Mouse (Mus musculus) intestine, embryonic 15.5 days (tissue): ENCODE measurements at regions not wholly inside any gene's neighbourhood (a gene's known extent, or its start where the extent isn't known, plus 50 kb on each side); places are given as distances from the start of the nearest gene placed in this dataset.

ENCODE experiments used
- ATAC-seq: fragments of 200-750 bp; cut with Nextera tagmentation; 2 replicates; pipeline ENCODE4 v1.8.0; 2017; ENCODE audit warnings: moderate TSS enrichment, moderate library complexity
- H3K27ac ChIP-seq: fragments of 300-500 bp; sonication (generic); 2 replicates; pipeline ENCODE4 v1.5.1; 2015; ENCODE audit warnings: mild to moderate bottlenecking, inconsistent platforms
- H3K27me3 ChIP-seq: fragments of 300-500 bp; sonication (generic); replicated peaks from 2 replicates; pipeline ENCODE4 v1.6.1; 2015; ENCODE audit warnings: inconsistent platforms
- H3K36me3 ChIP-seq: fragments of 300-500 bp; sonication (generic); 2 replicates; pipeline ENCODE4 v1.6.1; 2015; ENCODE audit warnings: inconsistent platforms
- H3K4me1 ChIP-seq: fragments of 300-500 bp; sonication (generic); replicated peaks from 2 replicates; pipeline ENCODE4 v1.6.1; 2015; ENCODE audit warnings: inconsistent platforms
- H3K4me2 ChIP-seq: fragments of 300-500 bp; sonication (generic); replicated peaks from 2 replicates; pipeline ENCODE4 v1.6.1; 2015; ENCODE audit warnings: mild to moderate bottlenecking, inconsistent platforms
- H3K4me3 ChIP-seq: fragments of 300-500 bp; sonication (generic); replicated peaks from 2 replicates; pipeline ENCODE4 v1.5.1; 2015; ENCODE audit warnings: inconsistent platforms
- H3K9ac ChIP-seq: fragments of 300-500 bp; sonication (generic); 2 replicates; pipeline ENCODE4 v1.6.1; 2015; ENCODE audit warnings: inconsistent platforms
- H3K9me3 ChIP-seq: fragments of 300-500 bp; sonication (generic); 2 replicates; pipeline ENCODE4 v1.6.1; 2016; ENCODE audit warnings: inconsistent platforms
- WGBS: fragments of 180-500 bp; shearing (Covaris S2); methylation state at CpG from one replicate; pipeline ENCODE4 v1.1.7; 2015; 5-methylcytosine and 5-hydroxymethylcytosine counted together

DNA sequence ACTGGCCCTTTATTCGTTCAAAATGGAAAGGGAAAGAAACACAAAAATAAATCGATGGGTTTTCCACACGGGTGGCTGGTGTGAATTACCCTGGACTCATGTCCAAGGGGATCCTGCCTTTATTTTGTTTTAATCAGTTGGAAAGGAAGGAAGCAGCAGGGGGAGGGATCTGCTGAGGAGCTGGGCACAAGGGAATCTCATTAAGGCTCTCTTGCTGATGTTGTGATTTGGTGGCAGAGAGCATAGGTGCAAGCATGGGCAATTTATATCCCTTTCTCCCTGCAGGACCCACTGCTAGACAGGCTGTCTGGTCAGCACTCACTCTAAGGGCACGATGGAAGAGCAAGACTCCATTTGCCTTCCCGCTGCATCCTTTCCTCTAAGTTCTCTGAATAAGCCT is 469.2 kb downstream of the Epha7 start:
- Histone ChIP-seq H3K27ac (no peak overlapping the region), H3K27me3 (no peaks in the 10 kb centered on the region), H3K36me3 (no peaks in the 10 kb centered on the region), H3K4me2 (no peak overlapping the region), H3K9me3 (no peaks in the 10 kb centered on the region), H3K4me3 (no peak overlapping the region), H3K9ac (no peak overlapping the region), H3K4me1 (no peaks in the 10 kb centered on the region)
- ATAC-seq = no peak
- 76% methylated on average over 5 of the region's 5 CpGs for WGBS

DNA sequence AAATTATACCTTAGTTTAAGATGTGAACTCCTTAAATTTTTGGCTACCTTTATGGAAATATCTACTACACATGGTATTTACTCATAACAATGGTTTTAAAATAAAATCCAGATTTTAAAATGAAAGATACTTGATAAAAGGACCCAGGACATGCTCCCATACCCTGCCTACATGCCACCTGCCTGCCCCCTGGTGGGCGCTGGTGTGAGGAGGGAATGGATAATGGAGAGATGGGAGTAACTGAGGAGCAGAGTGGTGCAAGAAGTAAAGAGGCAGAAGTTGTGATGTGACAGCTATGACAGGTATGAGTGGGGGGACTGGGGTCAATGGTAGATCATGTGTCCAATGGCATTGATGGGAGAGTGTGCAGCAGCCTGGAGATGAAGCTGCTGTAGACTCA is 488.4 kb downstream of the Epha7 start:
- ATAC-seq = no peak
- WGBS = 59% methylated on average over 1 of the region's 1 CpGs
- Histone ChIP-seq H3K9me3 (no peaks in the 10 kb centered on the region), H3K4me3 (no peak overlapping the region), H3K36me3 (no peaks in the 10 kb centered on the region), H3K4me1 (no peaks in the 10 kb centered on the region), H3K4me2 (no peak overlapping the region), H3K27me3 (no peaks in the 10 kb centered on the region), H3K27ac (no peak overlapping the region), H3K9ac (no peak overlapping the region)

DNA sequence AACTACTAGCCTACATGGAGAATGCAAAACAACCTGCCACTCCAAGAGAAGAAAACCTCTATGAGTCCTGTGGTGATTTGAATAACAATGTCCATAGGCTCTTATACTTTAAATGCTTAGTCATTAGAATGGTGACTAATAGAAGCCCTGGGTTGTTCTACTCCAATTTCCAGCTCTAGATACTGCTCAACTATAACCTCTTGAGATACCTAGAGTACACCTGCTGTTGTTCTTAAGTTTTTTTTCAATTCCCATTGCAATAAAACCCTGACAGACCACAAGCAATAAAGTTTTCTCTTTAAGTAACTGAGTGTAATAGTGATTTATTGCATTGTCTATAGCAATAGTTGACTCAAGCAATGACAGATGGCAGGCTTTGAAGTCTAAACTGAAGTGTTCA is 491.0 kb downstream of the Epha7 start:
- peak; percentile 85 for ATAC-seq
- Histone ChIP-seq H3K36me3 (no peaks in the 10 kb centered on the region), H3K9ac (no peak overlapping the region), H3K4me3 (no peak overlapping the region), H3K4me2 (no peak overlapping the region), H3K9me3 (no peaks in the 10 kb centered on the region), H3K27me3 (no peaks in the 10 kb centered on the region), H3K4me1 (no peaks in the 10 kb centered on the region), H3K27ac (no peak overlapping the region)

DNA sequence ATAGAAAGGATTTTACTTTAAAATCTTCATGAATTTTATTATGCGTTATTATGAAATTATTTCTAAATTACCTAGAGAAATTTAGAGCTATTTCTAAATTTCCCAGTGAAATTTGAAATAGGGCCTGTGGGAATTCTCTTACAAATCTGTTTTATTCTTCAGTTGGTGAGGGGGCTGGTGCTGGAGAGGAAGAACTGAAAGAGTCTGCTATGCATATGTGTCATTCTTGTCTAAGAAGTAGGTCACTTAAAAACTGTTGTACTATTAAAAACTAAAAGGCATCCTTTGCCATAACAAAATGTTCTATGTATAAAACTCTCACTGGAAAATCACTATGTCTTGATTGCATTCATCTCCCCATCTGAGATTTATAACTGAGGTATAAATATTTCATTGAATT is 494.3 kb downstream of the Epha7 start:
- Histone ChIP-seq H3K4me1 (no peaks in the 10 kb centered on the region), H3K27me3 (no peaks in the 10 kb centered on the region), H3K27ac (no peak overlapping the region), H3K9ac (no peak overlapping the region), H3K4me2 (no peak overlapping the region), H3K36me3 (no peaks in the 10 kb centered on the region), H3K9me3 (no peaks in the 10 kb centered on the region), H3K4me3 (no peak overlapping the region)
- no peak for ATAC-seq
- 96% methylated on average over 1 of the region's 1 CpGs for WGBS

DNA sequence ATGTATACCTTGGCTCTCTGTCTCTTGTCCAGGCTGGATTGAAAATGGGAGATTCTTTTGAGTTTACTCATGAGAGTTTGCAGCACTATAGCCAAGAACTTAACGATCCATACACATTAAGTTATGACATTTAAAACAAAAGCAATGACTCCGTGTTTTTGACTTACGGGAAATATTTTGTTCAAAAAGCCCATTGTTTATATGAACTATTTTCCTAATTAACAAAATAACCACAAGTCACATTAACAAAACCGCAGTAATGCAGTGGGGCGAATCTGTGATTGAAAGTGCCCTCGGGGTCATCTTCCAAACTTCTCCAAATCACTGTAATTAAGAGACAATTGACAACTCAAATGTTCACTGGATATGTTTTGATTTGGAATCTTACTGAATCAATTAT is 511.0 kb downstream of the Epha7 start:
- Histone ChIP-seq H3K27me3 (no peaks in the 10 kb centered on the region), H3K9me3 (no peaks in the 10 kb centered on the region), H3K4me3 (no peak overlapping the region), H3K4me2 (no peak overlapping the region), H3K27ac (no peak overlapping the region), H3K9ac (no peak overlapping the region), H3K4me1 (no peaks in the 10 kb centered on the region), H3K36me3 (no peaks in the 10 kb centered on the region)
- no peak for ATAC-seq
- 83% methylated on average over 6 of the region's 6 CpGs for WGBS

DNA sequence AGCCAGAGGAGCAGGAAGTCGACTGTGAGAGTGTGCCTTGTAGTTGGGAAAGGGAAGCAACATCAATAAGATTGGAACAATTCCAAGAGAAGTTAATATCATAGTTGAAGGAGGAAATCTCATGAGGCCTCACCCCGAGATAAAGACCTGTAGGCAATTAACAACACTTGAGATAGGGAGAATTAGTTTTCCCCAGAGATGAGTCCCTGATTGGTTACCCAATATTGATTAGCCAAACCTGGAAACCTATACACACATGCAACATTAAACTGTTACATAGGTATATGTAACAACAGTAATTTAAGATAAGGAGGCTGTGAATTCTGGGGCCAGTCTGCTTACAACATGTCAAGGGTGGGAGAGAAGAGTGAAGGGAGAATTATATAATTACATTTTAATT is 516.2 kb downstream of the Epha7 start:
- no peaks in the 10 kb centered on the region for H3K36me3 ChIP-seq
- ATAC-seq = peak; percentile 62; the same call in 1 of the 2 replicates

DNA sequence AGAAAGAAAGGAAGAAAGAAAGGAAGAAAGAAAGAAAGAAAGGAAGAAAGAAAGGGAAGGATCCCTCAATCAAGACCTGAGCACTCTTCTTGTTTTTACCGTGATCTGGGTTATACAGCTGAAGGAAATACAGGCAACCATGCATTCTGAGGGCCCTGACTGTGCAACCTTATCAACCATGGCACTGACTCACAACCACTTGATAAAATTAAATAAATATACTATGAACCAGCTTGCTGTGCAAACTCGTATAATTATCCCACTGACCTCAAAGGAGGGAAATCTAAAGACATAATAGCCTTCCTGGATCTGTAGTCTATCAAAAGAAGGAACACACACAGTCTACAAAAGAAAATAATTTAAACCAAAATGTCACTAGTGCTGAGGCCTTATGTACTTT is 518.8 kb downstream of the Epha7 start:
- no peaks in the 10 kb centered on the region for H3K9me3 ChIP-seq
- no peaks in the 10 kb centered on the region for H3K36me3 ChIP-seq
- no peak for ATAC-seq
- no peak overlapping the region for H3K4me2 ChIP-seq
- H3K9ac ChIP-seq = no peak overlapping the region
- no peaks in the 10 kb centered on the region for H3K27me3 ChIP-seq
- H3K4me1 ChIP-seq = no peaks in the 10 kb centered on the region
- no peak overlapping the region for H3K4me3 ChIP-seq
- no peak overlapping the region for H3K27ac ChIP-seq
- 29% methylated on average over 2 of the region's 2 CpGs for WGBS

More for the DNA sequence above, 516.2 kb downstream of the Epha7 start:
- WGBS = 37% methylated on average over 2 of the region's 2 CpGs
- Histone ChIP-seq H3K27me3 (no peaks in the 10 kb centered on the region), H3K4me1 (no peaks in the 10 kb centered on the region), H3K9me3 (no peaks in the 10 kb centered on the region), H3K27ac (no peak overlapping the region), H3K4me3 (no peak overlapping the region), H3K4me2 (no peak overlapping the region), H3K9ac (no peak overlapping the region)

DNA sequence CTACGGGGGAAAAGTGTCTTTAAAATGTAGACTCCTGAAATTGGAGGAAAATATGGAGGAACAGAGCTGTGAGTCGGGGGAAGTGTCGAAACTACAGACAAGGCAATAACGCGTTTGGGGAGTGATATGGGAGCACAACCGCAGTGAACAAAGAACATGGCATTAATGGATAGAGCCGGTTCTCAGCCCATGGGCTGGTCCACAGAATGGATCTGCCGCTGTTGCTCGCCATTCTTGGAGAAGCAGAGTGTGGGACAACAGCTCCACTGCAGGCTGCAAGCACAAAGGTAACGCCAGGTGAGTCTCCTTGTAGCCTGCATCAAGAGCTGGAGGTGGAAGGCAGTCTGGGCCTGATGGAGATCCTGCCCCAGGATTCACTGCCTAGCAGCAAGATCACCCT is 524.3 kb downstream of the Epha7 start:
- no peak overlapping the region for H3K4me2 ChIP-seq
- 87% methylated on average over 10 of the region's 10 CpGs for WGBS

DNA sequence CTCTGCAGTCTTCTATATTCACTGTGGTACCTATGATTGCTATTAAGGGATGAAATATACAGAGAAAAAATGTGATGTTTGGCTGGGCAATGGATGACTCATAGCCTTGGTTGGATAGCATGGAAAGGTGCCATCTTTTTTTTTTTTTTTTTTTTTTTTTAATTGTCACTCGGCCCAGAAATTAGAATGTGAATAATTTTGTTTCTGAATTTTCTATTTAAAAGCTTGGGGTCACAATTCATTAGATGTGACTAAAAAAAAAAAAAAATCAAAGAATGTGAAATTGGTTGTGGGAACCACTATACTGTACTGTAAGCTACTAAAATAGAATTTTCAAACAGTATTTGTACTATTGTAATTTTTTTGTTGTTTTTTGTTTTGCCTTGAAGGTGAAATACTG is 549.3 kb downstream of the Epha7 start:
- no peaks in the 10 kb centered on the region for H3K36me3 ChIP-seq
- H3K27ac ChIP-seq = no peak overlapping the region
- no peak overlapping the region for H3K9ac ChIP-seq
- no peaks in the 10 kb centered on the region for H3K4me1 ChIP-seq
- H3K9me3 ChIP-seq = no peaks in the 10 kb centered on the region
- ATAC-seq = no peak
- no peaks in the 10 kb centered on the region for H3K27me3 ChIP-seq
- no peak overlapping the region for H3K4me3 ChIP-seq
- WGBS = 65% methylated on average over 1 of the region's 1 CpGs
- no peak overlapping the region for H3K4me2 ChIP-seq

More for the DNA sequence above, 524.3 kb downstream of the Epha7 start:
- Histone ChIP-seq H3K36me3 (no peaks in the 10 kb centered on the region), H3K4me3 (no peak overlapping the region), H3K9me3 (no peaks in the 10 kb centered on the region), H3K27me3 (no peaks in the 10 kb centered on the region), H3K9ac (no peak overlapping the region), H3K4me1 (no peaks in the 10 kb centered on the region), H3K27ac (no peak overlapping the region)
- no peak for ATAC-seq

DNA sequence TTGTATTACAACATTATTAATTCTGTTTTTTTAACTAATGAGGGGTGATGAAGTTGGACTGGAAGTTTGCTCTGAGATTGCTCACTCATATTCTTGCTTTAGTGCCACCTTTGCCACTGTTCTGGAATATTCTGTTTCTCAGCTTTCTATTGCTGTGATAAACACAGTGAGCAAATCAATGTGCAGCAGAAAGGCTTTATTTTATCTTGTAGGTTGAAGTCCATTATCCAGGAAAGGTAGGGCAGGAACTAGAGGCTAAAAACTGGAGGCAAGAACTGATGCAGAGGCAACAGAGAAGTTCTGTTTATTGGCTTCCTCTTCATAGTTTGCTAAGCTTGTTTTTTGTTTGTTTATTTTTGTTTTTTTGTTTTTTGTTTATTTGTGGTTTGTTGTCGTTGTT is 576.4 kb downstream of the Epha7 start:
- H3K27me3 ChIP-seq = no peaks in the 10 kb centered on the region

DNA sequence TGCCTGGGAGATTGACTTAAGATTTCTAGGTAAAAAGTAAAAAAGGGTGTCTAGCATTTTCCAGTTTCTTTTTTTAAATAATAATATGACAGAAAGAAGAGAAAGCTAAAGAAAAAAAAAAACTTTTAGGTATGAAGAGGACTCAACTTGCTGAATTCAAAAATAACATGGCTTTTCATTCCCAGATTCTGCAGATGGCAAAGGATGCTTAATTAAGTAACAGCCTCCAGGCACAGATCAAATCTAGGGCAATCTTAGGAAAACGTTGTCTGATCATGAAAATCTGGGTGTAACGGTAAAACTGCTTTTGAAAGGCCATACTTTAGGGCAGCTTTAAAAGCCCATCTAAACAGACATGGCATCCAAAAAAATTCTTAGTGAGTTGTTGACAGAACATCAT is 577.4 kb downstream of the Epha7 start:
- no peak overlapping the region for H3K27ac ChIP-seq
- H3K4me3 ChIP-seq = no peak overlapping the region
- no peaks in the 10 kb centered on the region for H3K36me3 ChIP-seq
- ATAC-seq = no peak
- no peaks in the 10 kb centered on the region for H3K4me1 ChIP-seq
- H3K27me3 ChIP-seq = no peaks in the 10 kb centered on the region
- H3K9me3 ChIP-seq = no peaks in the 10 kb centered on the region
- WGBS = 68% methylated on average over 2 of the region's 2 CpGs
- no peak overlapping the region for H3K9ac ChIP-seq
- H3K4me2 ChIP-seq = no peak overlapping the region

More for the DNA sequence above, 576.4 kb downstream of the Epha7 start:
- no peak overlapping the region for H3K4me3 ChIP-seq
- peak; percentile 55; the same call in 1 of the 2 replicates for ATAC-seq
- no peaks in the 10 kb centered on the region for H3K4me1 ChIP-seq
- no peak overlapping the region for H3K27ac ChIP-seq
- no peak overlapping the region for H3K9ac ChIP-seq
- 94% methylated on average over 1 of the region's 1 CpGs for WGBS
- no peaks in the 10 kb centered on the region for H3K36me3 ChIP-seq
- H3K4me2 ChIP-seq = no peak overlapping the region
- no peaks in the 10 kb centered on the region for H3K9me3 ChIP-seq

DNA sequence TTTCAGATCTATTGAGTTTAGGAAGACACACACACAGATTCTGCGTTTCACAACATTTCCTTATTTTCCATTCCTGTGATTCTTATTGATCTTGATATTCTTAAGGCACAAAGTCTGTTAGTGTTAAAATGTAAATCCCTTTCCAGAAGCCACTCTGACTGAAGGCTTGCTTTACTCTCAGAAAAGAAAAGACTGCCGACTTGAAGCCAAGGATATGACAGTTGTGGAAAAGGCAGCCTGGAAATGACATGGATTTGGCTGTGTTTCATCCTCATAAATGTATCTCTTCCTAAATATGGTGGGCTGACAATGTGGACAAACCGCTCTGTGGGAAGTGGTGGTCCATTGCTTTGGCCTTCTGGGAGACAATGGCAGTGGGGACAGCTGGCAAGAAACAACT is 589.2 kb downstream of the Epha7 start:
- Histone ChIP-seq H3K9me3 (no peaks in the 10 kb centered on the region), H3K4me1 (no peaks in the 10 kb centered on the region), H3K4me2 (no peak overlapping the region), H3K27ac (no peak overlapping the region), H3K9ac (no peak overlapping the region), H3K36me3 (no peaks in the 10 kb centered on the region), H3K4me3 (no peak overlapping the region), H3K27me3 (no peaks in the 10 kb centered on the region)
- ATAC-seq = no peak
- 85% methylated on average over 3 of the region's 3 CpGs for WGBS

DNA sequence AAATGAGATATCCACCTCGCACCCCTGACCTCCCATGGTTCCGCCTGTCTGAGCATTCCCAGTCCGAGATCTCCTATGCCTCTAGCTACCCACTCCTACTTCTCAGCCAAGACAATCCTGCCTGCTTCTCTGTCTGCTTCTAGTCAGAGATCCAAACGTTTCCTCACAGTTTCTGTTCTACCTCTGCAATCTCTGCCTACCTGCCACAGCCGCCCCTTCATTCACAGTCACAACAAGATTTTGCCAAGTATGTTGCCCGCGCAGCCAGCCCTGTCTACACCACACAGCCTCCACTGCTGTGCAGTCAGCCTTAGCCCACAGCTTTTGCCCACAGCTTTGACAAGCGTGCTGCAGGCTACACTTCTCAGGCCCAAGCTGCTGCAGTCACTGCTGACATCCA is 601.7 kb downstream of the Epha7 start:
- Histone ChIP-seq H3K36me3 (no peaks in the 10 kb centered on the region), H3K9ac (no peak overlapping the region), H3K4me2 (no peak overlapping the region), H3K4me3 (no peak overlapping the region), H3K9me3 (no peaks in the 10 kb centered on the region), H3K27me3 (no peaks in the 10 kb centered on the region), H3K4me1 (no peaks in the 10 kb centered on the region), H3K27ac (no peak overlapping the region)
- 95% methylated on average over 8 of the region's 8 CpGs for WGBS
- no peak for ATAC-seq
